Mouse (Mus musculus) intestine, embryonic 14.5 days (tissue): ENCODE measurements at regions not wholly inside any gene's neighbourhood (a gene's known extent, or its start where the extent isn't known, plus 50 kb on each side); places are given as distances from the start of the nearest gene placed in this dataset.

Experiments used
- ATAC-seq: fragments of 200-750 bp; cut with Nextera tagmentation; replicated peaks from 2 replicates; pipeline ENCODE4 v1.8.0; 2017; ENCODE audit warnings: low read depth, moderate number of reproducible peaks, moderate TSS enrichment, moderate library complexity; ENCODE audit not compliant: low FRiP score, low TSS enrichment
- DNase-seq: peaks from one replicate; pipeline ENCODE4 v3.0.0-alpha.2; 2018; ENCODE audit warnings: low spot score
- H3K27ac ChIP-seq: fragments of 300-500 bp; sonication (generic); 2 replicates; pipeline ENCODE4 v1.5.1; 2014; ENCODE audit warnings: low read depth, mild to moderate bottlenecking, control low read depth
- H3K27me3 ChIP-seq: fragments of 300-500 bp; sonication (generic); replicated peaks from 2 replicates; pipeline ENCODE4 v1.6.1; 2014; ENCODE audit warnings: low read length, control low read depth; ENCODE audit not compliant: control insufficient read depth, insufficient read depth
- H3K36me3 ChIP-seq: fragments of 300-500 bp; sonication (generic); 2 replicates; pipeline ENCODE4 v1.6.1; 2014; ENCODE audit warnings: low read length, control low read depth; ENCODE audit not compliant: control insufficient read depth, insufficient read depth
- H3K4me1 ChIP-seq: fragments of 300-500 bp; sonication (generic); replicated peaks from 2 replicates; pipeline ENCODE4 v1.6.1; 2014; ENCODE audit warnings: low read length, control low read depth, mixed read lengths; ENCODE audit not compliant: control insufficient read depth, insufficient read depth
- H3K4me2 ChIP-seq: fragments of 300-500 bp; sonication (generic); 2 replicates; pipeline ENCODE4 v1.6.1; 2014; ENCODE audit warnings: low read length
- H3K4me3 ChIP-seq: fragments of 300-500 bp; sonication (generic); 2 replicates; pipeline ENCODE4 v1.5.1; 2014; ENCODE audit warnings: low read depth, low read length, control low read depth, mixed read lengths
- H3K9ac ChIP-seq: fragments of 300-500 bp; sonication (generic); 2 replicates; pipeline ENCODE4 v1.6.1; 2014; ENCODE audit warnings: mild to moderate bottlenecking, low read length
- H3K9me3 ChIP-seq: fragments of 300-500 bp; sonication (generic); 2 replicates; pipeline ENCODE4 v1.6.1; 2016; ENCODE audit warnings: low read length, control low read depth; ENCODE audit not compliant: control insufficient read depth
- WGBS: fragments of 180-500 bp; shearing (Covaris S2); extraction: QIAGEN DNeasy Blood & Tissue Kit; methylation state at CpG from one replicate; pipeline ENCODE4 v1.1.7; 2014; 5-methylcytosine and 5-hydroxymethylcytosine counted together

- WGBS: 32% methylated on average over 13 of the region's 13 CpGs
- DNase-seq: peak; percentile 67
- ATAC-seq: peak; percentile 76
Measured at GRCm38 (mm10) chr1:91611281-91611680, 70.9 kb downstream of the Asb1 start.

GRCm38 (mm10) chr1:91611694-91612093, 71.3 kb downstream of the Asb1 start:
- no peaks in the 10 kb centered on the region for H3K36me3 ChIP-seq
- WGBS: 12% methylated on average over 16 of the region's 16 CpGs
- peak overlapping the region; percentile 37 for H3K4me2 ChIP-seq
- peaks cover 12% of the 10 kb centered on the region for H3K4me1 ChIP-seq
- no peak overlapping the region for H3K9ac ChIP-seq
- no peak overlapping the region for H3K4me3 ChIP-seq
- ATAC-seq: peak; percentile 73; the same call in 1 of the 2 replicates
- H3K27me3 ChIP-seq: no peaks in the 10 kb centered on the region
- H3K9me3 ChIP-seq: no peaks in the 10 kb centered on the region
- peak overlapping the region; percentile 71; the same call in 1 of the 2 replicates for H3K27ac ChIP-seq
- peak; percentile 69 for DNase-seq

More at GRCm38 (mm10) chr1:91611281-91611680, 70.9 kb downstream of the Asb1 start:
- no peaks in the 10 kb centered on the region for H3K36me3 ChIP-seq
- no peak overlapping the region for H3K4me3 ChIP-seq
- H3K9me3 ChIP-seq: no peaks in the 10 kb centered on the region
- H3K4me1 ChIP-seq: peaks cover 12% of the 10 kb centered on the region
- peak overlapping the region; percentile 37 for H3K4me2 ChIP-seq
- H3K27ac ChIP-seq: peak overlapping the region; percentile 71; the same call in 1 of the 2 replicates
- H3K9ac ChIP-seq: no peak overlapping the region
- H3K27me3 ChIP-seq: no peaks in the 10 kb centered on the region

- no peak overlapping the region for H3K4me2 ChIP-seq
- no peak overlapping the region for H3K9ac ChIP-seq
- no peak overlapping the region for H3K4me3 ChIP-seq
- H3K27me3 ChIP-seq: no peaks in the 10 kb centered on the region
- no peak overlapping the region for H3K27ac ChIP-seq
- no peaks in the 10 kb centered on the region for H3K36me3 ChIP-seq
- DNase-seq: no peak
- peaks cover 12% of the 10 kb centered on the region for H3K4me1 ChIP-seq
- no peaks in the 10 kb centered on the region for H3K9me3 ChIP-seq
- 59% methylated on average over 3 of the region's 3 CpGs for WGBS
- no peak for ATAC-seq
Measured at GRCm38 (mm10) chr1:91612912-91613311, 72.6 kb downstream of the Asb1 start.

- H3K36me3 ChIP-seq: no peaks in the 10 kb centered on the region
- WGBS: 67% methylated on average over 5 of the region's 5 CpGs
Measured at GRCm38 (mm10) chr1:91615396-91615795, 75.1 kb downstream of the Asb1 start.

GRCm38 (mm10) chr1:91618527-91619135, 78.3 kb downstream of the Asb1 start:
- Histone ChIP-seq H3K9me3 (no peaks in the 10 kb centered on the region), H3K4me2 (no peak overlapping the region), H3K36me3 (no peaks in the 10 kb centered on the region), H3K27me3 (no peaks in the 10 kb centered on the region), H3K27ac (no peak overlapping the region), H3K4me3 (no peak overlapping the region), H3K9ac (no peak overlapping the region), H3K4me1 (peaks cover under 1% of the 10 kb centered on the region; the same call in 1 of the 2 replicates)
- ATAC-seq (no peak), DNase-seq (no peak)
- WGBS: 76% methylated on average over 14 of the region's 14 CpGs

More at GRCm38 (mm10) chr1:91615396-91615795, 75.1 kb downstream of the Asb1 start:
- Histone ChIP-seq H3K4me1 (peaks cover 12% of the 10 kb centered on the region), H3K27ac (no peak overlapping the region), H3K4me2 (no peak overlapping the region), H3K27me3 (no peaks in the 10 kb centered on the region), H3K4me3 (no peak overlapping the region), H3K9me3 (no peaks in the 10 kb centered on the region), H3K9ac (no peak overlapping the region)
- DNase-seq: no peak
- no peak for ATAC-seq

- DNase-seq: no peak
- H3K36me3 ChIP-seq: no peaks in the 10 kb centered on the region
- ATAC-seq: no peak
Measured at GRCm38 (mm10) chr1:91621141-91621540, 80.8 kb downstream of the Asb1 start.

GRCm38 (mm10) chr1:91622874-91623273, 82.5 kb downstream of the Asb1 start:
- Histone ChIP-seq H3K4me1 (peaks cover 9% of the 10 kb centered on the region; the same call in 1 of the 2 replicates), H3K4me3 (no peak overlapping the region), H3K4me2 (no peak overlapping the region), H3K9ac (no peak overlapping the region), H3K27ac (no peak overlapping the region), H3K9me3 (no peaks in the 10 kb centered on the region), H3K27me3 (no peaks in the 10 kb centered on the region), H3K36me3 (no peaks in the 10 kb centered on the region)
- DNase-seq (no peak), ATAC-seq (no peak)
- WGBS: 76% methylated on average over 5 of the region's 5 CpGs

More at GRCm38 (mm10) chr1:91621141-91621540, 80.8 kb downstream of the Asb1 start:
- no peak overlapping the region for H3K4me3 ChIP-seq
- H3K4me1 ChIP-seq: peaks cover 9% of the 10 kb centered on the region; the same call in 1 of the 2 replicates
- H3K27ac ChIP-seq: no peak overlapping the region
- 77% methylated on average over 5 of the region's 5 CpGs for WGBS
- no peak overlapping the region for H3K9ac ChIP-seq
- no peaks in the 10 kb centered on the region for H3K9me3 ChIP-seq
- no peak overlapping the region for H3K4me2 ChIP-seq
- H3K27me3 ChIP-seq: no peaks in the 10 kb centered on the region

GRCm38 (mm10) chr1:91624028-91624427, 83.7 kb downstream of the Asb1 start:
- H3K4me3 ChIP-seq: no peak overlapping the region
- H3K27me3 ChIP-seq: no peaks in the 10 kb centered on the region
- H3K9ac ChIP-seq: no peak overlapping the region
- H3K9me3 ChIP-seq: no peaks in the 10 kb centered on the region
- no peak overlapping the region for H3K27ac ChIP-seq
- no peak for ATAC-seq
- no peak for DNase-seq
- no peak overlapping the region for H3K4me2 ChIP-seq
- H3K4me1 ChIP-seq: peaks cover 9% of the 10 kb centered on the region; the same call in 1 of the 2 replicates
- no peaks in the 10 kb centered on the region for H3K36me3 ChIP-seq
- 49% methylated on average over 8 of the region's 8 CpGs for WGBS
